Mouse (Mus musculus) inflammation-experienced regulatory T-cells, adult 6 months (primary cell): ENCODE results near the gene Chst14. TPM values are rescaled to one million over a fixed set of nuclear protein-coding genes. Genes with fewer than 3 reads are reported as not detected.
A peak's percentile ranks its signal among the peaks of the same experiment; 100 is the strongest.

Experiments used
- ATAC-seq: one replicate; pipeline ENCODE4 v1.8.0; 2017
- polyA plus RNA-seq, 3 experiments: library from polyadenylated mRNA; unstranded; fragments of 100-300 nt; shearing (Covaris generic); gene quantifications; one replicate each; pipeline ENCODE4 v1.2.1; 2017

The Chst14 gene
- polyA plus RNA-seq, 3 experiments from 2014 or later, result 1.1 to 1.6 (median 1.5) TPM

DNA sequence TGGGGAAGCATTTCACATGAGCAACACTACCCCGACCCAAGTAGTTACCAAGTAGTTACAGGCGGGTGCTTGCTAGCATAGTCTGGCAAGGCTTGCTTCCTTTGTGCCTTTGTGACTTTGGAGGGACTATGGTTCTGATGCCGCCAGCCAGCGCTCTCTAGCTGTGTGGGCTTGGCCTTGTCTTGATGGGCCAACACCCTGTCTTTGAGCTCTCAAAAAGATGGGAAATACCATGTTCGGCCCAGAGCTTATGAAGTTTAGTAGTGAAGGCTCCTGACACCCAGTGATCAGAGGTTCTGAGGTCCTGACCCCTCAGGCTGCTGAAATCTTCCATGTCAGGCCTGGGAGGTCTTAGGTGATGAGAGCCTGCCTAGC lies 20.2 kb upstream of the Chst14 start:
- no peak for ATAC-seq

DNA sequence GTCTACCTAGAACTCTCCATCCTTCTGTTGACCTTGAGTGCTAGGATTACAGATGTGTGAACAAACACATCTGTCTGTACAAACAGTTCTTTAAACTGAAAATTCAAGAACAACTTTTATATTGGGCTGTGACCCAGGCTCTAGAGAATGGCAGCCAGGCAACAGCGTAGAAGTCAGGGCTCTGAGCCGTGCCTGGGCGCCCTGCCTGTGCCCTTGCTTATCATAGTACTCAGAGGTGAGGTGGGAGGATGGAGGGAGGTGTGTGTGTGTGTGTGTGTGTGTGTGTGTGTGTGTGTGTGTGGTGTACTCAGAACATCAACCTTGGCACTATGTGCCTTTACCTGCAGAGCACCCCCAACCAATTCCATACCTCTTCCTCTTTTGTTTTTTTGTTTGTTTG lies 18.5 kb upstream of the Chst14 start:
- ATAC-seq, result no peak

GRCm38 (mm10) chr2:118909151-118909550 lies 17.1 kb upstream of the Chst14 start:
- ATAC-seq, result no peak

- no peak for ATAC-seq
These were observed 15.6 kb upstream of the Chst14 start for GRCm38 (mm10) chr2:118910605-118911278.

GRCm38 (mm10) chr2:118912706-118913105 lies 13.6 kb upstream of the Chst14 start:
- no peak for ATAC-seq

GRCm38 (mm10) chr2:118913551-118914276 lies 12.6 kb upstream of the Chst14 start:
- ATAC-seq, result no peak

GRCm38 (mm10) chr2:118914685-118915084 lies 11.6 kb upstream of the Chst14 start:
- no peak for ATAC-seq

DNA sequence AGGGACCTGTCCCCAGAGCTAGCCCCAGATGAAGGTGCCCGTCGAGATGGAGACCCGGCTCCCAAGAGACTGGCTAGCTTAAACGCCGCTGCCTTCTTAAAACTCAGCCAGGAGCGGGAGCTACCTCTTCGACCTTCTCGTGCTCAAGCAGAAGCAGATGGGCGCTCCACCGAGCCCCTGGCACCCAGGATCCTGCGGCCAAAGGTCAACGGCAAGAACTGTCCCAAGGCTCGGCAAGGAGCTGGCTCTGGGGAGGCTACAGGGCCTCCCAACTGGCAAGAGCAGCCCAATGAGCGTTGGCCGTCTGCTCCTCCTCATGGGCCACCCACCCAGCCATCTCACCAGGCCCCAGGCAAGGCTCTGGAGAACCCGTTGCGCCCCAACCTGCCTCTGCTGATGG lies 9.9 kb upstream of the Chst14 start:
- ATAC-seq, result no peak

DNA sequence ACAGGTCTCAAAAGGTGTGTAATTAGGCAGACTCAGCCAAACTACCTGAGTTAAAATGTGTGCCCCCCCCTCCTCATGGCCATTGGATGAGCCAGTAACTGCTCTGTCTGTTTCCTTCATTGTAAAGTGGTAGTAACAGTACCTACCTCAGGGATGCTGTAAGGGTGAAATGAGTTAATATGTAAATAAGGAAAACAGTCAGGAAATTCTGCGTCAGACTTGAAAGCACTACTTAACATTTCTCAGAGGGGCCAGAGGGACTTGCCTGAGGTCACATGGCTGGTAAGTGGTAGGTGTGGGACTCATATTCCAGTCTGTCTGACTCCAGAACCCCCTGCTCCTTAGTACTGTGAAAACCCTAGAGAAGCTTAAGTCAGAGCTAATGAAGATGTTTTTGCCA lies 7.8 kb upstream of the Chst14 start:
- no peak for ATAC-seq

DNA sequence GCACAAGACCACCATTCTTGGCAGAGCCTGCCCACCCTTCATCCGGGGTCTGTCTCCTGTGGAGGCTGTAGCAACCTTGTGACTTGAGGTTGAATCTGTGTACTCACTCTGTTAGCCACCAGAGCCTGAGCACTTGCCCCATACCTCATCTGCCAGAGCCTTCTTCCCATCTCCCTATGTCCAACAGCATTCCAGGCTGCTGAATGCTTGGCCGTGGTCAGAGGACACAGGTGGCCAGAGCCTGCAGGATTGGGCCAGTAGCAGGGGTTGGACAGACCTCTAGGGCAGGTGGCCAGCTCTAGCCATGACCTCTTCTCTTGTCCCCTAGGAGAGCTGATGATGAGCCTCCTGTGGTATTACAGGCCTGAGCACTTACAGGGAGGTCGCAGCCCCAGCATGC lies 5.9 kb upstream of the Chst14 start:
- ATAC-seq, result no peak

DNA sequence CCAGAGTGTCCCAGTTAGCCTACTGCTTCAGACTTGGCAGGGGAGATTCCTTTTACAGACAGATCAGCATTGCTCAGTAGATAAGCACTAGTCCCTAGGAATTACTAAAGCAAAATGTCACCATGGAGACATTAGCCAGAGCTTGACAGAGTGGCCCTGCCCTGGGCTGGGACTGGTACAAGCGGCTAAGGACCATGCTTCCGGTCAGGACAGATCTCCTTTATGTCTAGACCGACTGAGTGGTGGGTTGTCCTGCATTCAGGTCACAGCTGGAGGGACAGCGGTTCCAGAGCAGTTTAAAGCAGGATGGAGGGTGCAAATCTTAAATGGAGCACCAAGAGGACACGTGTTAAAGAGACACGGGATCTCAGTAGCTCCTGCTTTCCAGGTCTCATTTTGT lies 344 bp upstream of the Chst14 start:
- ATAC-seq, result peak; percentile 26

- ATAC-seq, result peak; percentile 20
These were observed 873 bp downstream of the Chst14 start for GRCm38 (mm10) chr2:118926998-118927739.

DNA sequence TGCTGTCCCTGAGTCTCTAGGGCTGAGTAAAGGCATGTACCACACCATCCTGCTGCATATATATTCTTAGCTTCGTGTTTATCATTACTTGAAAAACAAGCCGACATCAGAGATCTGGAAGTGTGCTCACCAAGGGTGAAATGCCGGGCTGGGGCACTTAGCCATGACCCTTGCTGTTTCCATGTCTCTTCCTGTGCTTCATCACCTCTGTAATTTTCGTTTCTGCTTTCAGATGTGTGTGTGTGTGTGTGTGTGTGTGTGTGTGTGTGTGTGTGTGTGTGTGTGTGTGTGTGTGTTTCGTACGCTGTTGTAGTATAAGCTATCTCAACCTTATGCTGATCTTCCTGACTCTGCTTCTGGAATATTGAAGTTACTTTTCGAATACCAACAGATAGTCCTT lies 15.0 kb downstream of the Chst14 start:
- ATAC-seq, result no peak

- no peak for ATAC-seq
These were observed 16.9 kb downstream of the Chst14 start for GRCm38 (mm10) chr2:118943232-118943631.

GRCm38 (mm10) chr2:118948818-118949217 lies 22.5 kb downstream of the Chst14 start:
- ATAC-seq, result no peak

- ATAC-seq, result no peak
These were observed 23.4 kb downstream of the Chst14 start for GRCm38 (mm10) chr2:118949699-118950098.

- ATAC-seq, result no peak
These were observed 30.2 kb downstream of the Chst14 start for GRCm38 (mm10) chr2:118956497-118956896.

GRCm38 (mm10) chr2:118959644-118960043 lies 33.3 kb downstream of the Chst14 start:
- ATAC-seq, result no peak

DNA sequence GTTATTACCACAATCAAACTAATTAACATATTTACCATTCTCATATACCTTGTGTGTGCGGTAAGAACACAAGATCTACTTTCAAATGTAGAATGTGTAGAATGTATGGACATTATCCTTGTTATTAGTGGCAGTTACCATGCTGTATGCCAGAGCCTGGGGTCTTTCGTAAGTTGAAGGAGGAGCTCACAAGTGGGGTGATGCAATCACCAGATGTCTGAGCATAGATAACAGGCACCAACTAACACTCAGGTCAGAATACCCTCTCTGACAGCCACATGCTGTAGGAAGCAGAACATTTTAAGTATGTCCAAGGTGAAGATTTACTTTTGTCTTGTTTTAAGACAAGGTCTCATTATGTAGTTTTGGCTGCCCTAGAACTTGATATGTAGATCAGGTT lies 34.1 kb downstream of the Chst14 start:
- ATAC-seq, result no peak

- no peak for ATAC-seq
These were observed 35.2 kb downstream of the Chst14 start for GRCm38 (mm10) chr2:118961546-118961945.

GRCm38 (mm10) chr2:118963007-118963675 lies 36.8 kb downstream of the Chst14 start:
- no peak for ATAC-seq

DNA sequence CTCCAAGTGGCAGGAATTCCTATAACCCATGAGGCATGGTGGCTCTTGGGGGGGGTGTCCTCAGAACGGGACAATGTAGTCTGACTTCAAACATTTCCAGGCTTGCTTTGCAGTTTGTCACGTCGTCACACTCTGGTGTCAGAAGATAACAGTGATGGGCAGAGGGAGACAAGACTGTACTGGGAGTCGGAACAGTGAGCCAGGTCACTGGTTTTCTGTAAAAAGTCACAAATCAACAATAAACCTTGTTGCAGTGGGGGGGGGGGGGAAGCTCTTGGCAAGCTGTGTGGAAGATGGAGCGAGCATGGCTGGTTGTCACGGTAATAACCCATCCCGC lies 37.3 kb downstream of the Chst14 start:
- no peak for ATAC-seq

- no peak for ATAC-seq
These were observed 43.4 kb downstream of the Chst14 start for GRCm38 (mm10) chr2:118969585-118970147.
